Mouse (Mus musculus) brain, embryonic 14.5 days (tissue): Measurements from ENCODE around the gene Etnk1. TPM values are rescaled to one million over a fixed set of nuclear protein-coding genes. Genes with fewer than 3 reads are reported as not detected.

Experiments used
- DNase-seq: peaks from one replicate; pipeline ENCODE4 v3.0.0-alpha.2; 2011; ENCODE audit warnings: low read depth
- CTCF ChIP-seq: fragments of 200-500 bp; IDR thresholded peaks from 2 replicates; pipeline ENCODE4 v1.5.1; 2012; ENCODE audit warnings: inconsistent platforms, mild to moderate bottlenecking, moderate library complexity, borderline replicate concordance; ENCODE audit not compliant: insufficient read depth, insufficient read length; ENCODE audit errors: extremely low read depth
- POLR2A ChIP-seq: fragments of 200-500 bp; IDR thresholded peaks from 2 replicates; pipeline ENCODE4 v1.6.1; 2012; ENCODE audit warnings: mild to moderate bottlenecking, inconsistent platforms, borderline replicate concordance; ENCODE audit not compliant: poor library complexity, insufficient read depth, insufficient read length, severe bottlenecking; ENCODE audit errors: extremely low read depth
- polyA plus RNA-seq: library from polyadenylated mRNA; depleted of rRNA; stranded (reverse); fragments of >200 nt; gene quantifications from 2 replicates; pipeline ENCODE4 v1.2.3, GENCODE M21; 2012

Etnk1 gene
- polyA plus RNA-seq, 1 experiment, result 102 TPM

DNA sequence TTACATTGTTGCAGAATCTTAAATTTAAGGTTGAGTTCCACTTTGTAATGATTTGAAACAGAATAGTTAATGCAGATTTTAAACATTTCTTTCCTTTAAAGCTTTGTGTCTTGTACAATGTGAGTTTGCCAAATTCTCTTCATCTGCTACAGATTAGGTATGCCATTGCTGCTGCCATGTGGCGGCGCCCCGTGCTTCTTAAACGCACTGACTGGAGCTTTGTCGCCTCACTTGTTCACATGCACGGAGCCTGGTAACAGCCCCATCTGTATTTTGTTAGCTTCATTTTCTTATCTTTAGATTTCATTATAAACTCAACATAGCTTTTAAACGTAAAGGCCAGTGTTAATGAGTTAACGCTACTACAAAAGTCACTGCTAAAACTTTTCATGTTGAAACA lies 25.7 kb downstream of the Etnk1 start:
- DNase-seq, result peak; percentile 21
- TF ChIP-seq CTCF (no peak), POLR2A (no peak)

DNA sequence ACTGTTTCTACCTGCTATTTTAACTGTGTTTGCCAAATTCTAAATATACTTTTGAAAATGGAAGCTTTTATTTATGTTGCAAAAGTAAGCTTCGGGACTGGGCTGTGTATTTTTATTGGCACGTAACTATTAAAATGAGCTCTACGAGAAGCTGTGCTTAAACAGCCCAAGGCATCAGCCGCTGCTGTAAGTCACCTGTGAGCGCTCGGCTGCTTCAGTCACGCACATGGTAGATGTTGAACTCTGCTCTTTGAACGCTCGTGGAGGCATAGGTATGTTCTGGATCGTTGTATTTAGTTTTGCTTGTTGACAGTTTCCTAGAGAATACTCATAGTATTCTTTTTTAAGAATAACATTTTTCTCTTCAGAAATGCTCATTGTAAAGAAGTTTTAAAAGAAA lies 26.1 kb downstream of the Etnk1 start:
- TF ChIP-seq CTCF, result no peak
- TF ChIP-seq POLR2A, result no peak
- DNase-seq, result no peak

DNA sequence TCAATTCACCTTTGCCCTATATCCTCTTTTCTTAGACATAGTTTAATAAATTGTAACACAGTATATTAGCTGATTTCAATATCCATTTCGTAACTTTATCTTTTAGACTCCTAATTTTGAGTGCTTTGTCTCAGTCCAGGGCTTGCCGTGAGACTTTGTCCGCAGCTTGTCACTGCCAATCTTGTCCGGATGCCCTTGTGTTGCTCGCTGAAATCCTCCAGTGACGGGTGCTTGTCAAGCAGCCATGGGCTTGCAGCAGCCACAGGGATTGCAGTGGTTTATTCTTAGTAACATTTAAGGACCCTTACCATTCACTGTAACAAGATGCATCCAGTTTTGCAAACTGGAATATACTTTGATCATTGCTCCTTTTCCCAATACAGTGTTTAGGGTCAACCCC lies 26.6 kb downstream of the Etnk1 start:
- no peak for TF ChIP-seq CTCF
- TF ChIP-seq POLR2A, result no peak

DNA sequence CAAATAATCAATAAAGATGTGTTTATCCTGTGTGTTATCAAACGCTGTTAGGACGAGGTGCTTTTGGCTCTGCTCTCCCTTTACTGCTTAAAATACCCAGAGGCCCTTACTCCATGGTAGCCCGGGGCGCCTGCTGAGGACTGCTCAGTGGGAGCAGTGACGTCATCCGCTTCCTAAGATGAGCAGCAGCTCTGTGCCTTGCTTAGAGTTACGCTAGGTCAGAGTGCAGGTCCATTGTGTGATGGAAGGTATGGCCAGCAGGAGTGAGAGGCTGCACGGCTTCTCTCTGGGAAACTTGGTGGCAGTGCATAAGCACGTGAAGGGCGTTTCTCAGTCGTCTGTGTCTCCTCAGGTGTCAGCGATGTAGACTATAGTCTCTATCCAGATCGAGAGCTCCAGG lies 30.0 kb downstream of the Etnk1 start:
- no peak for DNase-seq
- TF ChIP-seq CTCF (no peak), POLR2A (no peak)

More for the DNA sequence above, 26.6 kb downstream of the Etnk1 start:
- DNase-seq, result no peak

DNA sequence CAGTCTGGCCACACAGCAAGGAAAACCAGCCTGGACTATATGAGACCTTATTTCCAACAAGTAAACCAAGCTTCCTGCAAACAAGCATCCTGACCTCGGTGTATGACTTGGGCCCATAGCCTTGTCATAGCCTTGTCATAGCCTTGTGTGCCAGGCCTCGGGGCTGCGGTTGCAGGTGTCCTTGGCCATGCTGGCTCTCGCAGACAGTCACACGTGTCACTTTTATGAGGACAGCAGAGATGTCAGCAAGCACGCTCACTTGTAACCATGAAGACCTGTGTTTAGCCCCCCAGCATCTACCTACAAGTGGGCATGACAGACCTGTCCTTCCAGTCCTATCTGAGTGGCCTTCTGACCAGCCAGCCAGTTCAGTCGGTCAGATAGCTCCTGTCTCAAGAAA lies 31.4 kb downstream of the Etnk1 start:
- TF ChIP-seq CTCF (no peak), POLR2A (no peak)

DNA sequence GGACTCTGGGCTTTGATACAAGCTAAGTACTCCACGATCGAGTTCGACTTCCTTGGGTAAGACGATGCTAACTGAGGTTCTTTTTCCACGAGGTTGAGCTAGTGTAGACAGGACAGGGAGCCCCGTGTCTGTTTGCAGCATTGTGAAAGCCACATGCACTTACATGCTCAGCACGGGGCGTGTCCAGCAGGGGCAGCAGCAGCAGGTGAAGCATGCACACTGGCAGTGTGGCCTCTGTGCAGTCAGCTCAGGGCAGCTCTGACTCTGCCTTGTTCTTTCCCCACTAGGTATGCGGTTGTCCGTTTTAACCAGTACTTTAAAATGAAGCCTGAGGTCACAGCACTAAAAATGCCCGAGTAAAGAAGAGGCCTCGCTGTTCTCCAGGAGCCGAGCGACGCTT lies 36.1 kb downstream of the Etnk1 start:
- no peak for TF ChIP-seq POLR2A
- no peak for TF ChIP-seq CTCF
- DNase-seq, result no peak

More for the DNA sequence above, 31.4 kb downstream of the Etnk1 start:
- no peak for DNase-seq

DNA sequence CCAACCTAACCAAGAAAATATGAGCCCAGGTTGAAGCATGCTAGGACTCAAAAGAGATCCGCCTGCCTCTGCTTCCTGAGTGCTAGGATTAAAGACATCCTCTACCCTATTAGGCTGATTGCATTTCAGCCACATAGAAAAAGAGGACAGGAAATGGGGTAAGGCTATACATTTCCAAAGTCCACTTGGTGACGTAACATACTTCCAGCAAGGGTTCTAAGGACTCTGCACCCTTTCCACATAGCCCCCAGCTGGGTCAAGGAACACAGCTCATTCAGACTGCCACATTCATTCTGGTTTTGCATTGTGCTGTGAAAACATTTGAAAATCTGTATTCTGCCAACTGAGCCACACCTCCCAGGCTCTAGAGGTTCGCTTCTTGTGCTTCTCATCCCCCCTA lies 41.9 kb downstream of the Etnk1 start:
- TF ChIP-seq POLR2A (no peak), CTCF (no peak)
- no peak for DNase-seq

DNA sequence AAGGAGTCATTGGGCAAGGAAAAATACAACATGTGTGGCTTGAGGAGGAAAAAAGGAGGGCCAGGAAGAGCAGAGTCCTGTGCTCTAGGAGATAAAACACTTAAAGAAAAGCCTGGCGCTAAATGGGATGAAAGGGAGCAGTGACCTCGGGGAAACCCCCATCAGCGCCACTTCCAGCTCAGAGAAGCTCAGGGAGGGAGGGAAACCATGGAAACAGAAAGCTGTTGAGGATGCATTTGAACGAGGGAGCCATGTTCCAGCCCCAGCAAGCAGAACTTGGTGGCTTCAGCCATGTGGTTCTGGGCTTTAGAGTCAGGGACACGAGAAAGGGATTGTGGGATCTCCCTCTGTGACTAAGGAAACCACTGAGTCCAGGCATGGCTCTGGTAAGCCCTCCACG lies 45.7 kb downstream of the Etnk1 start:
- TF ChIP-seq CTCF, result no peak
- no peak for TF ChIP-seq POLR2A

DNA sequence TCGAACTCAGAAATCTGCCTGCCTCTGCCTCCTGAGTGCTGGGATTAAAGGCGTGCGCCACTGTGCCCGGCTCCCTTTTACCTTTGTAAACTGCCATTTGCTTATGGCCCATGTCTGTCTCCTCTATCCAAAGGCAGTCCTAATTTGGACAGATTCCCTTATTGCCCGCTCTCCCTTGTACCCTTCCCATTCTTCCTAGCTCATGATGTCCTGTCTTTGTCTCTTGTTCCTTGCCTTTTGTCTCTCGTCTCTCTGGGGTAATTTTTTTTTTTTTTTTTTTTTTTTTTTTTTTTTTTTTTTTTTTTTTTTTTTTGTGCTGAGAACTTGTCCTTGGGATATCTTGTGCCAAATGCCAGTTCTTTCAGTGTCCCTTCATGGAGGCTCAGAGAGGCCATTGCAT lies 46.4 kb downstream of the Etnk1 start:
- TF ChIP-seq POLR2A, result no peak
- TF ChIP-seq CTCF, result no peak
- no peak for DNase-seq

More for the DNA sequence above, 45.7 kb downstream of the Etnk1 start:
- no peak for DNase-seq

DNA sequence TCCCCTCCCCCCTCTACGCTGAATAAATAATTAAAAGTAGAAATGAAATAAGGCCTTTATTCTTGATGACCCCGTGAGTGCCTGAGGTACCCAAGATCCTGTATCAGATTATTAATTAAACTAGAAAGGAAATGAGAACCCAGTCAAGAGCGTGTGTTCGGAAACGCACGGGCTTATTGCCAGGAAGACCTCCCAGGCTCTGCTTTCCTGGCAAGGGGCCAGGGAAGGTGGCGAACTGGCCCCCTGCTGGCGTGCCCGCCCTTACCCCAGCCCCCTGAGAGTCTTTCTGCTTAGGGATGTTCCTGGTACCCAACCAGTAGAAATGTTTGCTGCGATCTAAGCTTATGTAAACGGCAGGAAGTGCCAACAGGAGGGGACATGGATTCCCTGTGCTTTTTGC lies 49.2 kb downstream of the Etnk1 start:
- no peak for TF ChIP-seq CTCF
- no peak for DNase-seq

DNA sequence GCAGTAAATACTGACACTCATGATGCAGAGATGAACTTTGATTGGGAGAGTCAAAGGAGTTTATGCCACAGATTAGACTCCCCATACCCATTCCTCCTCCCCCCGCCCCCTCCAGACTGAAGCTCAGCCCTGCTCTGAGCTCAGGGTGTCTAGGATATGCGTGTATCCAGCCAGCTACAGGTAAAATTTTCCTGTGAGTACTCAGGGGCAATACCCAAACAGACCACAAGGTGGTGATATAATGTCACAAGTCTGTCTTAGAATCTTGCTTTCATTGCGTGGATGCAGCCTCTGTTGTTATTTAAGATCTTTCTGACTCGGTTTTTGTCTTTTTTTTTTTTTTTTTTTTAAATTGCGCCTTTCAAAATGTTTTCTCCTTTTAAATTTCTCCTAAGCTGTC lies 52.3 kb downstream of the Etnk1 start:
- peak; percentile 70; the same call in 1 of the 2 replicates for TF ChIP-seq CTCF
- no peak for TF ChIP-seq POLR2A
- DNase-seq, result peak; percentile 91

DNA sequence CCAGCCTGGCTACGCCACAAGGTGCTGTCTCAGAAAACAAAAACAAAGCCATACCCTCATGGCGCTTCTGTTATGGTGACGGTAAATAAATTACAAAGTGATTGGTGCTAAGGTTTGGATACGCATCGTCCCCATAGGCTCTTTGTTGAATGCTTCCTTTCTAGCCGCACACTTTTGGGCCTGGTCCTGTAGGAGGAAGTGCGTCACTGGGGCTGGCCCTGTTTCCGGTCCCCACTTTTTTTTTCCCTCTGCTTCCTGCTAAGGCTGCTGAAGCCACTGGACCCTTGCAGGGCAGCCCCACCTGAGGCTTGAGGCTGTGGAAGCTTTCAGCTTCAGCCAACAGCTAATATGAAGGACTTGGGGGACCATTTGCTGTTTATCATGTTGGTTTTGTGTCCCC lies 54.2 kb downstream of the Etnk1 start:
- TF ChIP-seq POLR2A (no peak), CTCF (no peak)

DNA sequence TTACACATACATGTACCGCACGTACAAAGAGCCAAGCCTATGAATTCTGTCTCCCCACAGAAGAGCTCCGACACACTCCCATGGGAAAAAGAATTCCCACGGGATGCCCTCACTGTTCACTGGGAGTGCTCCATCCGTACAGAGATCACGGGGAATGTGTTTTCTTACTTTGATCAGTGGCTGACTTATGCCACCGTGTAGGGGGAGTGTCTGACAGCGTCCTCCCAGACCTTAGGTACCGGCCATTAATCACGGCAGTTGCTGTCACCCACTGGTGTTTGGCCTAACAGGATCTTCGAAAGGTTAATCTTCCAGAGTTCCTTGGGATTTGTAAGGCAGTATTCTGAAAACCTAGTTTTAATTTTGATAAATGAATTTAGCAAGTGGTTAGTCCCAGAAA lies 57.0 kb downstream of the Etnk1 start:
- no peak for TF ChIP-seq POLR2A
- no peak for TF ChIP-seq CTCF
- DNase-seq, result no peak

More for the DNA sequence above, 54.2 kb downstream of the Etnk1 start:
- DNase-seq, result no peak

DNA sequence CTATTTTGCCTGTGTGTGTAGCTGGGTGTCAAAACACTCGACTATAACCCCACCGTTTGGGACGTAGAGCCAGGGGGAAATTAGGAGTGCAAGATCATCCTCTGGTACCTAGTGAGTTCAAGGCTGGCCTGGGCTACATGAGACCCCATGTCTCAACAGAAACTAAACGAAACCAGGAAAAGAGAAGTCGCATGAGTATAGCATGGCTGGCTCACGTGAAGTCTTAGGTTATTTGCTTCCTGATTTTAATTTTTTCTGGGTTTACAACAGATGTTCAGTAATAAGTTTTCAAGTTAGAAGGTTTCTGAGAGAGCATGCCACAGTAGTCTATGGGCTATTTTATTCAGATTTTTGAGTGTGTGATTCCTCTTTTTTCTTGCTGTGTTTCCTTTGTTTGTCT lies 57.9 kb downstream of the Etnk1 start:
- no peak for DNase-seq
- no peak for TF ChIP-seq POLR2A
- TF ChIP-seq CTCF, result no peak
